8 mouse cellular contexts compared by ENCODE assay signal in the genomic region with DNA sequence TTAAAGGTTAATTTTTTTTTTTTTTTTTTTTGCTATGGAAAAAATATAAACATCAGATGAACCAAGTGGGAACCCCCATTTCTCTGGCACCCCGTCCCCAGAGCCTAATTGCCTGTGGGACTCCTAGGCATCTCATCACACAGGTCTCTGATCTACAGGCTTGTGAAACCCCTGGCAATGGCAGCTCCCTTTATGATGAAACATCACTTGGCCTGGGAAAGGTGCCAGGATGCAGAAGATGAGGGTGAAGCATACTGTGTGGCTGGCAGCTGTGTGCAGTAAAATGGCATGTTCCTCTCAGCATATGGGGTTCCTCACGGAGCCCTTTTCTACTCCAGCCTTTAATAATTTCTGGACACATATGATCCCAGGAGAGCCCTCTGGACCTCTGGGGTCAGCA. TPM values are rescaled to one million over a fixed set of nuclear protein-coding genes. Genes with fewer than 3 reads are reported as not detected.
DNase-seq lines count a peak whose midpoint lies in the region; ATAC-seq and TF ChIP-seq lines count a peak whose summit lies in the region.

No protein-coding gene starts in this region.

- H3K36me3 ChIP-seq in embryonic facial prominence, embryonic 13.5 days: no peaks in the 10 kb centered on the region
- no peaks in the 10 kb centered on the region for H3K36me3 ChIP-seq in embryonic facial prominence, embryonic 10.5 days (replicated peaks)
- no peaks in the 10 kb centered on the region for H3K36me3 ChIP-seq in midbrain, embryonic 11.5 days (ENCODE audit: control insufficient read depth, insufficient read depth, low read length)
- H3K36me3 ChIP-seq in midbrain, embryonic 10.5 days: no peaks in the 10 kb centered on the region
- no peaks in the 10 kb centered on the region for H3K36me3 ChIP-seq in forebrain, postnatal 0 days (ENCODE audit: insufficient read depth)

- no peak for TF ChIP-seq CTCF in forebrain, postnatal 0 days (IDR thresholded peaks at IDR 0.05; ENCODE audit: low read depth)

- no peaks in the 10 kb centered on the region for H3K9me3 ChIP-seq in embryonic facial prominence, embryonic 13.5 days
- no peaks in the 10 kb centered on the region for H3K9me3 ChIP-seq in embryonic facial prominence, embryonic 10.5 days
- H3K9me3 ChIP-seq in midbrain, embryonic 11.5 days (ENCODE audit: control insufficient read depth, low read length): no peaks in the 10 kb centered on the region
- H3K9me3 ChIP-seq in midbrain, embryonic 10.5 days (replicated peaks): no peaks in the 10 kb centered on the region
- H3K9me3 ChIP-seq in forebrain, postnatal 0 days (ENCODE audit: low read length): no peaks in the 10 kb centered on the region

- WGBS in embryonic facial prominence, embryonic 13.5 days: 61% methylated on average over 2 of the region's 2 CpGs
- 78% methylated on average over 2 of the region's 2 CpGs for WGBS in embryonic facial prominence, embryonic 10.5 days
- WGBS in midbrain, embryonic 11.5 days: 87% methylated on average over 2 of the region's 2 CpGs
- 91% methylated on average over 2 of the region's 2 CpGs for WGBS in midbrain, embryonic 10.5 days
- WGBS in forebrain, postnatal 0 days: 15% methylated on average over 2 of the region's 2 CpGs

- H3K4me1 ChIP-seq in embryonic facial prominence, embryonic 13.5 days: peaks cover 20% of the 10 kb centered on the region
- H3K4me1 ChIP-seq in embryonic facial prominence, embryonic 10.5 days: no peaks in the 10 kb centered on the region
- H3K4me1 ChIP-seq in midbrain, embryonic 11.5 days (ENCODE audit: control insufficient read depth, insufficient read depth, low read length): peaks cover 4% of the 10 kb centered on the region; the same call in 1 of the 2 replicates
- peaks cover 6% of the 10 kb centered on the region for H3K4me1 ChIP-seq in midbrain, embryonic 10.5 days
- 0 out of 2 replicates have a peak, but pooled peaks cover 13% of the 10 kb centered on the region for H3K4me1 ChIP-seq in forebrain, postnatal 0 days (ENCODE audit: insufficient read depth)

- no peak overlapping the region for H3K4me3 ChIP-seq in embryonic facial prominence, embryonic 13.5 days
- H3K4me3 ChIP-seq in embryonic facial prominence, embryonic 10.5 days: no peak overlapping the region
- no peak overlapping the region for H3K4me3 ChIP-seq in midbrain, embryonic 11.5 days (ENCODE audit: low read depth, low read length)
- no peak overlapping the region for H3K4me3 ChIP-seq in midbrain, embryonic 10.5 days
- H3K4me3 ChIP-seq in forebrain, postnatal 0 days (ENCODE audit: low read depth, low read length): no peak overlapping the region

- H3K4me2 ChIP-seq in embryonic facial prominence, embryonic 13.5 days: no peak overlapping the region; the same call in 1 of the 2 replicates
- H3K4me2 ChIP-seq in midbrain, embryonic 11.5 days: no peak overlapping the region
- no peak overlapping the region for H3K4me2 ChIP-seq in forebrain, postnatal 0 days (ENCODE audit: low read depth)

- ATAC-seq in embryonic facial prominence, embryonic 13.5 days (ENCODE audit: insufficient number of reproducible peaks, insufficient read depth, low FRiP score, low TSS enrichment, low read depth): no peak
- no peak for ATAC-seq in midbrain, embryonic 11.5 days (ENCODE audit: low FRiP score)
- ATAC-seq in forebrain, postnatal 0 days: no peak
- no peak for ATAC-seq in megakaryocyte-erythroid progenitor cell, adult 5-6 weeks (replicated peaks; ENCODE audit: low FRiP score, low TSS enrichment, poor library complexity, severe bottlenecking)

- no peak overlapping the region for H3K9ac ChIP-seq in embryonic facial prominence, embryonic 13.5 days
- no peak overlapping the region for H3K9ac ChIP-seq in midbrain, embryonic 11.5 days (ENCODE audit: low read length)
- no peak overlapping the region for H3K9ac ChIP-seq in forebrain, postnatal 0 days

- H3K27me3 ChIP-seq in embryonic facial prominence, embryonic 13.5 days: no peaks in the 10 kb centered on the region
- H3K27me3 ChIP-seq in embryonic facial prominence, embryonic 10.5 days (replicated peaks; ENCODE audit: low read depth, poor library complexity, severe bottlenecking): no peaks in the 10 kb centered on the region
- H3K27me3 ChIP-seq in midbrain, embryonic 11.5 days (ENCODE audit: control insufficient read depth, insufficient read depth, low read length): no peaks in the 10 kb centered on the region
- H3K27me3 ChIP-seq in midbrain, embryonic 10.5 days (ENCODE audit: low read depth, poor library complexity, severe bottlenecking): peaks cover 13% of the 10 kb centered on the region
- no peaks in the 10 kb centered on the region for H3K27me3 ChIP-seq in forebrain, postnatal 0 days (ENCODE audit: insufficient read depth, low read length)

- DNase-seq in embryonic facial prominence, embryonic 10.5 days (ENCODE audit: low spot score): no peak
- DNase-seq in midbrain, embryonic 11.5 days (ENCODE audit: low spot score, missing footprints): no peak
- DNase-seq in midbrain, embryonic 10.5 days (ENCODE audit: low spot score): no peak
- DNase-seq in forebrain, postnatal 0 days: peak; percentile 54
- peak; percentile 42 to 73 for DNase-seq in lung, postnatal 4 days
- DNase-seq in yolk sac, embryonic 10.5 days (ENCODE audit: low spot score): no peak

- peak overlapping the region; percentile 44; the same call in 1 of the 2 replicates for H3K27ac ChIP-seq in embryonic facial prominence, embryonic 13.5 days
- no peak overlapping the region for H3K27ac ChIP-seq in embryonic facial prominence, embryonic 10.5 days (replicated peaks)
- H3K27ac ChIP-seq in midbrain, embryonic 11.5 days (ENCODE audit: low read depth, low read length): peak overlapping the region; percentile 26; the same call in 1 of the 2 replicates
- H3K27ac ChIP-seq in midbrain, embryonic 10.5 days (replicated peaks): no peak overlapping the region
- H3K27ac ChIP-seq in forebrain, postnatal 0 days (ENCODE audit: low read depth, low read length): peak overlapping the region; percentile 60; the same call in 1 of the 2 replicates

RNA-seq across cellular contexts. Expression of a gene that starts 40.3 kb away (rescaled TPM):
- polyA plus RNA-seq in embryonic facial prominence, embryonic 13.5 days (2015; fragmentation: Nextera tagmentation; extraction: Ambion mirVana): 123 and 145 TPM in 2 replicates
- 35.2 and 39.1 TPM in 2 replicates for polyA plus RNA-seq in embryonic facial prominence, embryonic 10.5 days (2016; fragmentation: Nextera tagmentation; extraction: Ambion mirVana)
- polyA plus RNA-seq in midbrain, embryonic 11.5 days (2014; fragmentation: Nextera tagmentation; extraction: Ambion mirVana): 107 and 109 TPM in 2 replicates
- 48.9 and 94.9 TPM in 2 replicates for polyA plus RNA-seq in midbrain, embryonic 10.5 days (2016; fragmentation: Nextera tagmentation; extraction: Ambion mirVana)
- total RNA-seq in forebrain, postnatal 0 days (2014; rRNA removed): 401 and 517 TPM in 2 replicates
- polyA plus RNA-seq in forebrain, postnatal 0 days (2015; fragmentation: Nextera tagmentation; extraction: Ambion mirVana): 412 and 524 TPM in 2 replicates
- 0.82 TPM in 1 of 2 replicates, not detected in the other for total RNA-seq in megakaryocyte-erythroid progenitor cell, adult 5-6 weeks (2014; fragmentation: Nextera tagmentation)
- 0.08 and 0.14 TPM in 2 replicates for total RNA-seq in megakaryocyte-erythroid progenitor cell, adult 5-6 weeks (2017)

Comparison
In these comparisons a context has a peak if more than half of its experiments do, and no peak if none do; other contexts are left out.
1. H3K27ac ChIP-seq: peak in embryonic facial prominence, embryonic 13.5 days (single experiment), midbrain, embryonic 11.5 days (single experiment) and forebrain, postnatal 0 days (single experiment); none in embryonic facial prominence, embryonic 10.5 days (single experiment) and midbrain, embryonic 10.5 days (single experiment).
2. DNase-seq: peak in forebrain, postnatal 0 days (single experiment) and lung, postnatal 4 days (2 of 2); none in embryonic facial prominence, embryonic 10.5 days (single experiment), midbrain, embryonic 11.5 days (single experiment), midbrain, embryonic 10.5 days (single experiment) and yolk sac, embryonic 10.5 days (single experiment).